Mouse (Mus musculus) neural tube, embryonic 14.5 days (tissue): ENCODE data around the gene Pla2g12a. TPM values are rescaled to one million over a fixed set of nuclear protein-coding genes. Genes with fewer than 3 reads are reported as not detected.

Source experiments
- ATAC-seq: fragments of 200-750 bp; cut with Nextera tagmentation; 2 replicates; pipeline ENCODE4 v1.8.0; 2017; ENCODE audit warnings: low read depth, mild to moderate bottlenecking, moderate TSS enrichment, moderate library complexity
- H3K27ac ChIP-seq: fragments of 300-500 bp; sonication (generic); 2 replicates; pipeline ENCODE4 v1.5.1; 2014; ENCODE audit warnings: low read depth, mild to moderate bottlenecking, control low read depth, low read length, moderate library complexity, mixed read lengths
- H3K27me3 ChIP-seq: fragments of 300-500 bp; sonication (generic); 2 replicates; pipeline ENCODE4 v1.6.1; 2014; ENCODE audit warnings: low read length; ENCODE audit not compliant: control insufficient read depth, insufficient read depth
- H3K36me3 ChIP-seq: fragments of 300-500 bp; sonication (generic); 2 replicates; pipeline ENCODE4 v1.6.1; 2014; ENCODE audit warnings: low read length, mixed read lengths; ENCODE audit not compliant: control insufficient read depth, insufficient read depth
- H3K4me1 ChIP-seq: fragments of 300-500 bp; sonication (generic); 2 replicates; pipeline ENCODE4 v1.6.1; 2014; ENCODE audit warnings: low read length; ENCODE audit not compliant: control insufficient read depth, insufficient read depth
- H3K4me2 ChIP-seq: fragments of 300-500 bp; sonication (generic); 2 replicates; pipeline ENCODE4 v1.6.1; 2014; ENCODE audit warnings: mild to moderate bottlenecking, low read depth, low read length, control low read depth
- H3K4me3 ChIP-seq: fragments of 300-500 bp; sonication (generic); 2 replicates; pipeline ENCODE4 v1.5.1; 2014; ENCODE audit warnings: low read depth, low read length, control low read depth, mixed read lengths
- H3K9ac ChIP-seq: fragments of 300-500 bp; sonication (generic); replicated peaks from 2 replicates; pipeline ENCODE4 v1.6.1; 2014; ENCODE audit warnings: low read depth, mild to moderate bottlenecking, control low read depth, low read length, mixed read lengths
- H3K9me3 ChIP-seq: fragments of 300-500 bp; sonication (generic); 2 replicates; pipeline ENCODE4 v1.6.1; 2016; ENCODE audit warnings: low read length; ENCODE audit not compliant: control insufficient read depth
- WGBS: fragments of 180-500 bp; shearing (Covaris S2); extraction: QIAGEN DNeasy Blood & Tissue Kit; methylation state at CpG from one replicate; pipeline ENCODE4 v1.1.7; 2014; 5-methylcytosine and 5-hydroxymethylcytosine counted together
- polyA plus RNA-seq: library from polyadenylated mRNA; unstranded; fragments of >200 nt; fragmentation: Nextera tagmentation; extraction: Ambion mirVana; gene quantifications from 2 replicates; pipeline ENCODE4 v1.2.1, GENCODE M21; 2014

Pla2g12a gene
- polyA plus RNA-seq = 36.4 and 43.0 TPM in 2 replicates

GRCm38 (mm10) chr3:129878405-129879021 lies at the start of gene Pla2g12a:
Pla2g12a (plus strand) TSS chr3:129878606.
- Histone ChIP-seq H3K9me3 (no peaks in the 10 kb centered on the region), H3K4me2 (peak within 1 kb of the TSS; percentile 86), H3K9ac (peak within 1 kb of the TSS; percentile 57), H3K27ac (peak within 1 kb of the TSS; percentile 83), H3K4me3 (peak within 1 kb of the TSS; percentile 50), H3K4me1 (no peaks in the 10 kb centered on the region), H3K36me3 (no peaks in the 10 kb centered on the region), H3K27me3 (no peaks in the 10 kb centered on the region)
- WGBS = under 1% methylated on average over 50 of the region's 66 CpGs
- peak; percentile 94 for ATAC-seq

DNA sequence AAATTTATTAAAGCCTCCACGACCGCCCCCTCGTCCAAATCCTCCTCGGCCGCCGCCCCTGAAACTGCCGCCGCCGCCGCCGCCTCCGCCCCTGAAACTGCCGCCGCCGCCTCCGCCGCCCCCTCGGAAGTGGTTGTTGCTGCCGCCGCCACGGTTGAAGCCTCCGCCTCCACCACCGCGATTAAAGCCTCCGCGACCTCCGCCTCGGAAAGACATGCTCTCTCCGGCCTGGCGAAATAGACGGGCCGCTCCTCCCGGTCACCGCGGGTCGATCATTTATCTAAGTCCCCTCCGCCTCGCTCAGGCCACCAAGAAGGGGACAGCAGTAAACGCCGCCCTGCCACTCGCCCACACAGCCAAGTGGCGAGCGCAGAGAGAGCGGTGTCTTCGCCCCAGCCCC lies 47.8 kb upstream of the Pla2g12a start:
- peak overlapping the region; percentile 68 for H3K4me2 ChIP-seq
- under 1% methylated on average over 44 of the region's 45 CpGs for WGBS

GRCm38 (mm10) chr3:129831035-129831568 lies 47.3 kb upstream of the Pla2g12a start, which contains the start of gene Gar1:
Gar1 (minus strand) TSS chr3:129831396.
- H3K27ac ChIP-seq = peak within 1 kb of the TSS; percentile 93
- H3K9me3 ChIP-seq = no peaks in the 10 kb centered on the region
- whole genome bisulfite sequencing = under 1% methylated on average over 55 of the region's 60 CpGs
- ATAC-seq = peak; percentile 96
- H3K27me3 ChIP-seq = no peaks in the 10 kb centered on the region
- peak within 1 kb of the TSS; percentile 90 for H3K4me3 ChIP-seq
- H3K4me2 ChIP-seq = peak within 1 kb of the TSS; percentile 68
- H3K9ac ChIP-seq = peak within 1 kb of the TSS; percentile 62
- H3K4me1 ChIP-seq = peaks cover 11% of the 10 kb centered on the region
- H3K36me3 ChIP-seq = no peaks in the 10 kb centered on the region; the same call in 1 of the 2 replicates

More for the DNA sequence above, 47.8 kb upstream of the Pla2g12a start:
- Histone ChIP-seq H3K9ac (peak overlapping the region; percentile 62), H3K4me3 (peak overlapping the region; percentile 90), H3K4me1 (peaks cover 11% of the 10 kb centered on the region), H3K9me3 (no peaks in the 10 kb centered on the region), H3K27ac (peak overlapping the region; percentile 93), H3K36me3 (no peaks in the 10 kb centered on the region; the same call in 1 of the 2 replicates), H3K27me3 (no peaks in the 10 kb centered on the region)
- no peak for ATAC-seq

DNA sequence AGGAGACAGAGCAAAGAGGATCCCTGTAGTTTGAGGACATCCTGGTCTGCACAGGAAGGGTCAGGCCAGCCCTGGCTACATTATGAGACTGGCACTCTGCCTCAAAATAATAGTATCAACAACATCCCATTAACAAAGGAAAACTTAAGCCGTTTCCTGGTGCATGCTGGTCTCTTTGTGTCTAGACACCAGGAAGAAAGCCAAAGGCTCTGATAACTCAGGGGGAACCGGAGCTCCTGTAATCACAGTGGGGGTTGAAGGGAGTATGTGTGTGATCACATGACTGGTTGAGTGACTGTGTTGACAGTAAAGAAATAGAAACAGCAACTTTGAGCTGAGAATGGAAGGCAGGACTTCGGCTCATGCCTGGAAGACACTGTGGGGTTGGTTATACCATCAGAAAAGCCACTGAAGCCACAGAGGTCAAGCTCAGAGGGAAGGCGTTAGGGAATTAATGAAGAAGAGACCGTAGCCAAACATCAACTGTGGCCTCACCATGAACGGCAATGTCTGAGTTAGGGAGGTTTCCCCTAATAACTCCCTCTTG lies 42.9 kb upstream of the Pla2g12a start, which contains the start of gene Cfi:
TSS of gene Cfi (plus strand) at position 497 of the 547 bp plus-strand sequence.
- Histone ChIP-seq H3K27ac (no peak within 1 kb of the TSS), H3K9me3 (no peaks in the 10 kb centered on the region), H3K4me3 (no peak within 1 kb of the TSS), H3K36me3 (no peaks in the 10 kb centered on the region), H3K4me2 (no peak within 1 kb of the TSS), H3K4me1 (no peaks in the 10 kb centered on the region), H3K9ac (no peak within 1 kb of the TSS; the same call in 1 of the 2 replicates), H3K27me3 (no peaks in the 10 kb centered on the region)
- 82% methylated on average over 6 of the region's 6 CpGs for WGBS
- ATAC-seq = no peak

- Histone ChIP-seq H3K9me3 (no peaks in the 10 kb centered on the region), H3K4me1 (no peaks in the 10 kb centered on the region), H3K4me3 (no peak overlapping the region), H3K27me3 (no peaks in the 10 kb centered on the region), H3K9ac (no peak overlapping the region; the same call in 1 of the 2 replicates), H3K36me3 (no peaks in the 10 kb centered on the region), H3K27ac (no peak overlapping the region), H3K4me2 (no peak overlapping the region)
- no peak for ATAC-seq
- WGBS = 24% methylated on average over 11 of the region's 11 CpGs
Observed at GRCm38 (mm10) chr3:129836051-129836697, 42.2 kb upstream of the Pla2g12a start.

- Histone ChIP-seq H3K27me3 (no peaks in the 10 kb centered on the region), H3K4me2 (no peak overlapping the region), H3K36me3 (no peaks in the 10 kb centered on the region), H3K4me3 (no peak overlapping the region), H3K9ac (no peak overlapping the region), H3K9me3 (no peaks in the 10 kb centered on the region), H3K27ac (no peak overlapping the region), H3K4me1 (no peaks in the 10 kb centered on the region)
- 95% methylated on average over 6 of the region's 6 CpGs for WGBS
- ATAC-seq = no peak
Observed at GRCm38 (mm10) chr3:129836965-129837364, 41.4 kb upstream of the Pla2g12a start.

GRCm38 (mm10) chr3:129838017-129838416 lies 40.4 kb upstream of the Pla2g12a start:
- Histone ChIP-seq H3K9me3 (no peaks in the 10 kb centered on the region), H3K36me3 (no peaks in the 10 kb centered on the region), H3K27me3 (no peaks in the 10 kb centered on the region), H3K4me2 (no peak overlapping the region), H3K27ac (no peak overlapping the region), H3K4me3 (no peak overlapping the region), H3K4me1 (no peaks in the 10 kb centered on the region), H3K9ac (no peak overlapping the region)
- WGBS = 46% methylated on average over 7 of the region's 7 CpGs
- ATAC-seq = no peak

DNA sequence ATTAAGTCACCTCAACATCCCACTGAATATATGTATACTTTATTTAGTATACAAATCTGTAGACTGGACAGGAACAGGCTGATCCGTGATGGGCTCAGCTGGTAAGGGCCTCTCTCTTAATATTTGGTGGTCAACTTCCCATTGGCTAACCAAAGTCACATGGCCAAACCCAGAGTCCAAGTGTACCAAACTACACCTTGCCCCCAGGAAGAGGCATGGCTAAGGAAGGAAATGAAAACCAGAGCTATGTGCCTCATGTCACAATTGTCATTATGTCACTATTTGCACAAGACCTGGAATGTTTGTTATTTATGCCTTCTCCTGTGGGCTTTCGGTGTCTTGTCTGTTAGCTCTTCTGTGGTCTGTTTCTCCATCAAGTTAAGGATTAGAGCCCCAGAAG lies 32.5 kb upstream of the Pla2g12a start:
- Histone ChIP-seq H3K9me3 (no peaks in the 10 kb centered on the region), H3K36me3 (no peaks in the 10 kb centered on the region), H3K4me1 (no peaks in the 10 kb centered on the region), H3K27ac (no peak overlapping the region), H3K9ac (no peak overlapping the region), H3K4me2 (no peak overlapping the region), H3K27me3 (no peaks in the 10 kb centered on the region), H3K4me3 (no peak overlapping the region)
- 97% methylated on average over 2 of the region's 2 CpGs for WGBS
- no peak for ATAC-seq

- no peaks in the 10 kb centered on the region for H3K9me3 ChIP-seq
- WGBS = 87% methylated on average over 7 of the region's 7 CpGs
- H3K36me3 ChIP-seq = no peaks in the 10 kb centered on the region
- H3K4me2 ChIP-seq = no peak overlapping the region
- H3K4me3 ChIP-seq = no peak overlapping the region
- no peaks in the 10 kb centered on the region for H3K4me1 ChIP-seq
- no peaks in the 10 kb centered on the region for H3K27me3 ChIP-seq
- no peak overlapping the region for H3K27ac ChIP-seq
- no peak overlapping the region for H3K9ac ChIP-seq
- ATAC-seq = no peak
Observed at GRCm38 (mm10) chr3:129846846-129847245, 31.6 kb upstream of the Pla2g12a start.
